9 mouse cellular contexts compared by ENCODE assay signal in genomic region chr3:129299874-129300273, GRCm38 (mm10). TPM values are rescaled to one million over a fixed set of nuclear protein-coding genes. Genes with fewer than 3 reads are reported as not detected.
A peak's percentile ranks its signal among the peaks of the same experiment; 100 is the strongest.
DNase-seq lines count a peak whose midpoint lies in the region; ATAC-seq and TF ChIP-seq lines count a peak whose summit lies in the region.
"Had no signal": no experiment of that assay in that cellular context is flagged by ENCODE, and none has a peak within 500 bp of the region (broad histone marks: within the 10 kb centered on the region; RNA-seq: fewer than 3 reads in every experiment).

No protein-coding gene starts in this region.

- peak; percentile 29 for DNase-seq in cerebellum, adult 9-10 months
- DNase-seq in cerebellum, adult 9-11 months, result no peak
- DNase-seq in layer of hippocampus, adult 11-12 months (ENCODE audit: low spot score), result peak; percentile 15
- no peak for DNase-seq in layer of hippocampus, postnatal 25 days (ENCODE audit: extremely low spot score in 1 of 2, low spot score in 1 of 2)
- DNase-seq in ES-CJ7 (ENCODE audit: low read depth, low spot score), result peak; percentile 52
- no peak for DNase-seq in stomach, postnatal 0 days (ENCODE audit: low spot score)
- no peak for DNase-seq in spleen, postnatal 10 days (ENCODE audit: low spot score in 2 of 2)

- no peaks in the 10 kb centered on the region for H3K9me3 ChIP-seq in forebrain, embryonic 16.5 days (ENCODE audit: control insufficient read depth, low read length)
- no peaks in the 10 kb centered on the region for H3K9me3 ChIP-seq in stomach, postnatal 0 days (ENCODE audit: control insufficient read depth, low read length)

- WGBS in forebrain, embryonic 16.5 days, result 73% methylated on average over 1 of the region's 1 CpGs
- 50% methylated on average over 1 of the region's 1 CpGs for WGBS in stomach, postnatal 0 days

- H3K27me3 ChIP-seq in forebrain, embryonic 16.5 days (replicated peaks; ENCODE audit: control insufficient read depth, insufficient read depth, low read length), result no peaks in the 10 kb centered on the region
- no peaks in the 10 kb centered on the region for H3K27me3 ChIP-seq in stomach, postnatal 0 days (ENCODE audit: control insufficient read depth, insufficient read depth, low read length)

- TF ChIP-seq EP300 in stomach, postnatal 0 days (optimal IDR thresholded peaks at IDR 0.05), result no peak

- peak; percentile 52; the same call in 1 of the 2 replicates for ATAC-seq in forebrain, embryonic 16.5 days
- ATAC-seq in stomach, postnatal 0 days (ENCODE audit: low FRiP score, low TSS enrichment), result no peak

- H3K36me3 ChIP-seq in forebrain, embryonic 16.5 days (ENCODE audit: control insufficient read depth, insufficient read depth), result no peaks in the 10 kb centered on the region
- H3K36me3 ChIP-seq in stomach, postnatal 0 days (ENCODE audit: control insufficient read depth, insufficient read depth, low read length), result no peaks in the 10 kb centered on the region

- no peak overlapping the region for H3K4me2 ChIP-seq in forebrain, embryonic 16.5 days (ENCODE audit: low read length)
- H3K4me2 ChIP-seq in stomach, postnatal 0 days (replicated peaks; ENCODE audit: low read depth), result no peak overlapping the region

- H3K4me3 ChIP-seq in forebrain, embryonic 16.5 days (replicated peaks; ENCODE audit: low read length), result no peak overlapping the region
- no peak overlapping the region for H3K4me3 ChIP-seq in stomach, postnatal 0 days (ENCODE audit: low read depth, low read length)

- H3K4me1 ChIP-seq in forebrain, embryonic 16.5 days (replicated peaks; ENCODE audit: control insufficient read depth, insufficient read depth, low read length), result no peaks in the 10 kb centered on the region
- no peaks in the 10 kb centered on the region for H3K4me1 ChIP-seq in stomach, postnatal 0 days (replicated peaks; ENCODE audit: control insufficient read depth, insufficient read depth)

- H3K9ac ChIP-seq in forebrain, embryonic 16.5 days (replicated peaks; ENCODE audit: low read depth, low read length), result no peak overlapping the region
- no peak overlapping the region for H3K9ac ChIP-seq in stomach, postnatal 0 days (ENCODE audit: low read length)

- peak; percentile 85 for TF ChIP-seq CTCF in stomach, postnatal 0 days (IDR thresholded peaks at IDR 0.05; ENCODE audit: low read depth)

- H3K27ac ChIP-seq in forebrain, embryonic 16.5 days (ENCODE audit: low read length), result no peak overlapping the region
- H3K27ac ChIP-seq in stomach, postnatal 0 days (replicated peaks), result no peak overlapping the region
- H3K27ac ChIP-seq: macrophage had no signal

RNA-seq across cellular contexts. Expression of gene Enpep, which starts 32.6 kb away (rescaled TPM):
- 1 to 10 TPM; 1.4 to 2.3 TPM for total RNA-seq in layer of hippocampus, postnatal 25 days (2021)
- polyA plus RNA-seq in forebrain, embryonic 16.5 days (2015; fragmentation: Nextera tagmentation; extraction: Ambion mirVana), result 1.7 and 3.3 TPM in 2 replicates
- polyA plus RNA-seq in stomach, postnatal 0 days (2015; fragmentation: Nextera tagmentation; extraction: Ambion mirVana), result 6.3 and 9.3 TPM in 2 replicates
- polyA plus RNA-seq: macrophage had no signal

Comparison
In these comparisons a context has a peak if more than half of its experiments do, and no peak if none do; other contexts are left out.
1. DNase-seq: peak in cerebellum, adult 9-10 months (single experiment), layer of hippocampus, adult 11-12 months (single experiment) and ES-CJ7 (single experiment); none in cerebellum, adult 9-11 months (single experiment), layer of hippocampus, postnatal 25 days (0 of 2), stomach, postnatal 0 days (single experiment) and spleen, postnatal 10 days (0 of 2).